Mouse (Mus musculus): ENCODE results near the gene Ppfibp2. TPM values are rescaled to one million over a fixed set of nuclear protein-coding genes. Genes with fewer than 3 reads are reported as not detected.

Gene Ppfibp2
- polyA plus RNA-seq, 1 experiment from 2014 or later: 13.8 TPM

DNA sequence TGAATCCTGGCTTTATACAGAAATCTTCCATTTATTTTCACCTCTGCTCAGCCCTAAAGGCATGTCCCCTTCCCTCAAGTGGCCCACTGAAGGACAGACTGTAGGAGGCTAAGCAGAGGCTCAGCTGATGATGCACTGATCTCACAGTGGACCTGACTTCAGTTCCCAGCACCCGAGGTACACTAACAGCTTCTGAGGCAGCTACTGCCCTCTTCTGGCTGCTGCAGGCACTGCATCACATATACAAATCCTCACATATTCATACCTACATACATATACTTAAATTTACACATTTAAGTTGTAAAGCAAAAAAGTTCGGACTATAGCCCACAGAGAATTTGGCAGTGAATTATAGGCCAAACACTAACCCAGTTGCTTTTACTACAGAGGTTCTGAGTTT lies 50.0 kb downstream of the Ppfibp2 start:
- H3K27ac ChIP-seq: no peak overlapping the region
- peaks cover 3% of the 10 kb centered on the region; the same call in 1 of the 2 replicates for H3K36me3 ChIP-seq
- no peaks in the 10 kb centered on the region for H3K27me3 ChIP-seq
- H3K9me3 ChIP-seq: peaks cover 4% of the 10 kb centered on the region; the same call in 1 of the 2 replicates
- H3K4me1 ChIP-seq: peaks cover 28% of the 10 kb centered on the region
- 78% methylated on average over 2 of the region's 2 CpGs for WGBS
- ATAC-seq (ENCODE audit: insufficient number of reproducible peaks, insufficient read depth, low FRiP score, low TSS enrichment, low read depth): no peak
- no peak overlapping the region for H3K4me2 ChIP-seq
- no peak overlapping the region for H3K9ac ChIP-seq
- H3K4me3 ChIP-seq: no peak overlapping the region

GRCm38 (mm10) chr7:107648937-107649688 lies 54.1 kb downstream of the Ppfibp2 start:
- peaks cover 4% of the 10 kb centered on the region; the same call in 1 of the 2 replicates for H3K9me3 ChIP-seq
- no peaks in the 10 kb centered on the region for H3K27me3 ChIP-seq
- H3K36me3 ChIP-seq: peaks cover 3% of the 10 kb centered on the region; the same call in 1 of the 2 replicates
- H3K9ac ChIP-seq: peak overlapping the region; percentile 53; the same call in 1 of the 2 replicates
- peaks cover 32% of the 10 kb centered on the region for H3K4me1 ChIP-seq
- no peak overlapping the region for H3K4me3 ChIP-seq
- H3K4me2 ChIP-seq: peak overlapping the region; percentile 34
- WGBS: 32% methylated on average over 12 of the region's 12 CpGs
- peak; percentile 23; the same call in 1 of the 2 replicates for ATAC-seq (ENCODE audit: insufficient number of reproducible peaks, insufficient read depth, low FRiP score, low TSS enrichment, low read depth)
- H3K27ac ChIP-seq: peak overlapping the region; percentile 91

- H3K9ac ChIP-seq: no peak overlapping the region
- H3K27ac ChIP-seq: no peak overlapping the region
- H3K4me3 ChIP-seq: no peak overlapping the region
- H3K36me3 ChIP-seq: peaks cover 3% of the 10 kb centered on the region; the same call in 1 of the 2 replicates
- ATAC-seq (ENCODE audit: insufficient number of reproducible peaks, insufficient read depth, low FRiP score, low TSS enrichment, low read depth): no peak
- H3K4me1 ChIP-seq: peaks cover 32% of the 10 kb centered on the region
- H3K9me3 ChIP-seq: peaks cover under 1% of the 10 kb centered on the region; the same call in 1 of the 2 replicates
- H3K4me2 ChIP-seq: no peak overlapping the region
- 84% methylated on average over 7 of the region's 7 CpGs for WGBS
- H3K27me3 ChIP-seq: no peaks in the 10 kb centered on the region
Observed at GRCm38 (mm10) chr7:107649990-107650389, 55.0 kb downstream of the Ppfibp2 start.

DNA sequence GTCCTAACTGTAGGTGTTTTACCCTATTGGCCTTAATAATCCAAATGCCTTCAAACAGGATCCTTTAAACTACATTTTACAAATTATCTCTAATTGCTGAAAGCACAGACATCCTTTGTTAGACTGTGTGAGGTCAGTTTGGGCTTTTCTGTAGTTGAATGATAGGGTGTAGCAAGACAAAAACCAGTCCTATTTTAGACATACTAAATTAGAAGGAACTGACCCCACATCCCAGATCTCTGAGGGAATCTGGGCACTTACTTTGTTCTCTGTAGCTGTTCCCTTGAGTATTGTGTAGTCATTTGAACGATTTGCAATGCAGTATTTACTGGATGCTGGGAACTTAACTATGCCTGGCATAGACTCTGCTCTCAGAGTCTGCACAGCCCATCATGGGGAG lies 56.8 kb downstream of the Ppfibp2 start:
- H3K36me3 ChIP-seq: no peaks in the 10 kb centered on the region
- no peak overlapping the region for H3K4me2 ChIP-seq
- H3K4me1 ChIP-seq: peaks cover 32% of the 10 kb centered on the region
- 0 out of 2 replicates have a peak overlapping the region, but pooled peaks have one; percentile 37 for H3K9ac ChIP-seq
- WGBS: 28% methylated on average over 1 of the region's 1 CpGs
- ATAC-seq (ENCODE audit: insufficient number of reproducible peaks, insufficient read depth, low FRiP score, low TSS enrichment, low read depth): no peak
- no peak overlapping the region for H3K4me3 ChIP-seq
- H3K27ac ChIP-seq: peak overlapping the region; percentile 63; the same call in 1 of the 2 replicates
- no peaks in the 10 kb centered on the region for H3K9me3 ChIP-seq
- no peaks in the 10 kb centered on the region for H3K27me3 ChIP-seq

GRCm38 (mm10) chr7:107656451-107656850 lies 61.4 kb downstream of the Ppfibp2 start:
- Histone ChIP-seq H3K27ac (no peak overlapping the region), H3K9ac (no peak overlapping the region), H3K27me3 (no peaks in the 10 kb centered on the region), H3K4me2 (no peak overlapping the region), H3K4me3 (no peak overlapping the region), H3K36me3 (no peaks in the 10 kb centered on the region), H3K9me3 (no peaks in the 10 kb centered on the region), H3K4me1 (peaks cover 18% of the 10 kb centered on the region)
- WGBS: 74% methylated on average over 6 of the region's 6 CpGs
- no peak for ATAC-seq (ENCODE audit: insufficient number of reproducible peaks, insufficient read depth, low FRiP score, low TSS enrichment, low read depth)

DNA sequence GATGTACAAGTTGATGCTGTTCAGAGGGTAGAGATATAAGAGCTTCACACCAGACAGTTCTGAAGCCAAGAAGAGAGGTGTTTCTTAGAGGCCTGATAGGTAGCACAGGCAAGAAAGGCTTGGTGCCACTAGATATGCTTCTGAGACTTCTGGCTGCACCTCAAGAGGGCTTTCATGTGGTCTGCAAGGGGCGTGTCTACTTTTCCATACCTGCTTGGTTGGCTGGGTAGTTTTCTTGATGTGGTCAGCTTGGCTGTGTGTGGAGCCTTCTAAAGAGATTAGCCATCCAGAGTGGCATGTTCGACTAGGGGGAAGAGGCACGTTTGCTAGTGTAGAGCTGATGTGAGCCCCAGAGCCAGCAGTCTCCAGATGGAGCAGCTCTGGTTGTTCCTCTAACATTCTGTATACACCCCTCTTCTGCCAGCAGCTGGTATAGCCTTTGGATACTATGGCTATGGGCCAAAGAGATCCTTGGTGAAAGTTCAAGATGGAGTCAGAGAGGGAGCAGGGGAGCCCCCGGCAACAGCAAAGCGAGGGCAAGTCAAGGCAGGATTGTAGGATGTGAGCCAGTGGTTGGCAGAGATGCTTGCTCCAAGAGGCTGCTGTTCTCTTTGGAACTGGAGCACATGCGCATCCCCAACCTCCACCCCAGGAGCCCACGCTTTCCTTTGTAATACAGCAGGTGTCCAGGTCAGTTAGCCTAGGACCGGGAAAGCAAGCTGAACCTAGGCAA lies 64.3 kb downstream of the Ppfibp2 start:
- Histone ChIP-seq H3K9ac (no peak overlapping the region), H3K27ac (no peak overlapping the region), H3K9me3 (no peaks in the 10 kb centered on the region), H3K27me3 (no peaks in the 10 kb centered on the region), H3K4me3 (no peak overlapping the region), H3K36me3 (no peaks in the 10 kb centered on the region), H3K4me2 (no peak overlapping the region), H3K4me1 (peaks cover 40% of the 10 kb centered on the region)
- no peak for ATAC-seq (ENCODE audit: insufficient number of reproducible peaks, insufficient read depth, low FRiP score, low TSS enrichment, low read depth)
- 70% methylated on average over 8 of the region's 8 CpGs for WGBS

- Histone ChIP-seq H3K36me3 (no peaks in the 10 kb centered on the region), H3K9me3 (no peaks in the 10 kb centered on the region), H3K27ac (peak overlapping the region; percentile 66), H3K9ac (no peak overlapping the region), H3K27me3 (no peaks in the 10 kb centered on the region), H3K4me3 (no peak overlapping the region), H3K4me1 (peaks cover 58% of the 10 kb centered on the region), H3K4me2 (no peak overlapping the region)
- ATAC-seq (ENCODE audit: insufficient number of reproducible peaks, insufficient read depth, low FRiP score, low TSS enrichment, low read depth): no peak
- WGBS: 18% methylated on average over 8 of the region's 8 CpGs
Observed at GRCm38 (mm10) chr7:107661189-107661842, 66.3 kb downstream of the Ppfibp2 start.

- Histone ChIP-seq H3K4me2 (no peak overlapping the region), H3K4me1 (peaks cover 64% of the 10 kb centered on the region)
- no peak for ATAC-seq (ENCODE audit: insufficient number of reproducible peaks, insufficient read depth, low FRiP score, low TSS enrichment, low read depth)
Observed at GRCm38 (mm10) chr7:107661843-107662281, 66.9 kb downstream of the Ppfibp2 start.

GRCm38 (mm10) chr7:107663621-107664020 lies 68.6 kb downstream of the Ppfibp2 start:
- peak overlapping the region; percentile 94 for H3K27ac ChIP-seq
- no peaks in the 10 kb centered on the region for H3K36me3 ChIP-seq
- WGBS: 56% methylated on average over 6 of the region's 6 CpGs
- H3K4me1 ChIP-seq: peaks cover 79% of the 10 kb centered on the region
- H3K27me3 ChIP-seq: no peaks in the 10 kb centered on the region
- 0 out of 2 replicates have a peak overlapping the region, but pooled peaks have one; percentile 21 for H3K9ac ChIP-seq
- no peak for ATAC-seq (ENCODE audit: insufficient number of reproducible peaks, insufficient read depth, low FRiP score, low TSS enrichment, low read depth)
- no peaks in the 10 kb centered on the region for H3K9me3 ChIP-seq
- H3K4me2 ChIP-seq: no peak overlapping the region
- H3K4me3 ChIP-seq: no peak overlapping the region

More at GRCm38 (mm10) chr7:107661843-107662281, 66.9 kb downstream of the Ppfibp2 start:
- H3K4me3 ChIP-seq: no peak overlapping the region
- no peaks in the 10 kb centered on the region for H3K9me3 ChIP-seq
- WGBS: 51% methylated on average over 5 of the region's 5 CpGs
- no peaks in the 10 kb centered on the region for H3K27me3 ChIP-seq
- H3K36me3 ChIP-seq: no peaks in the 10 kb centered on the region
- peak overlapping the region; percentile 69; the same call in 1 of the 2 replicates for H3K27ac ChIP-seq
- H3K9ac ChIP-seq: no peak overlapping the region

GRCm38 (mm10) chr7:107664063-107665056 lies 69.4 kb downstream of the Ppfibp2 start:
- peak overlapping the region; percentile 94 for H3K27ac ChIP-seq
- no peaks in the 10 kb centered on the region for H3K27me3 ChIP-seq
- WGBS: 12% methylated on average over 8 of the region's 8 CpGs
- H3K9ac ChIP-seq: peak overlapping the region; percentile 80
- H3K4me2 ChIP-seq: peak overlapping the region; percentile 70
- no peaks in the 10 kb centered on the region for H3K36me3 ChIP-seq
- no peaks in the 10 kb centered on the region for H3K9me3 ChIP-seq
- peak; percentile 53 for ATAC-seq (ENCODE audit: insufficient number of reproducible peaks, insufficient read depth, low FRiP score, low TSS enrichment, low read depth)
- H3K4me1 ChIP-seq: peaks cover 81% of the 10 kb centered on the region
- H3K4me3 ChIP-seq: peak overlapping the region; percentile 54

All from embryonic facial prominence, embryonic 13.5 days (tissue).